Mouse (Mus musculus): ENCODE results near the gene Osm. TPM values are rescaled to one million over a fixed set of nuclear protein-coding genes. Genes with fewer than 3 reads are reported as not detected.
A peak's percentile ranks its signal among the peaks of the same experiment; 100 is the strongest.

Gene Osm
- total RNA-seq (2021): under 1 TPM in 1 of 2 experiments, not detected in 1; 0.14 TPM

- DNase-seq: no peak
These were observed at the start of gene Osm for GRCm38 (mm10) chr11:4235665-4236545. Gene Osm (plus strand): TSS chr11:4236420.

- DNase-seq: peak; percentile 99
These were observed 49.5 kb upstream of the Osm start, which contains the start of gene Tbc1d10a for GRCm38 (mm10) chr11:4186486-4187317. Gene Tbc1d10a (plus strand): TSS chr11:4186789.

DNA sequence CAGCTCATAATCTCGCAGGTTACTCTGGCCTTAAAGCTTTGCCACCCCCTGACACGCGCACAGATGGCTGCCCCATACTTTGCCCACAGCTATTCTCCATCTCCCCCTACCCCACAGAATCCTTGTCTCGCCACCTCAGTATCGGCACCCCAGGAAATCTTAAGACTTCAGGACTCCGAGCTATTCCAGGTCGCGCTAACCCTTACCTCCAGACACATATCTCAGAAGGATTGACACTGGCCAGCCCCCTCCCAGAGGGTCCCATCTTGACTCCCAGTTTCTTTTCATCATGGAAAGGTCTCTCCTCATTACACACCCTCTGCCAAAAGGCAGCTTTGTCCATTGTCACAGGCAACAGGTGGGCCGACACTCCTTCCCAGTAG, 48.9 kb upstream of the Osm start:
- DNase-seq: no peak

DNA sequence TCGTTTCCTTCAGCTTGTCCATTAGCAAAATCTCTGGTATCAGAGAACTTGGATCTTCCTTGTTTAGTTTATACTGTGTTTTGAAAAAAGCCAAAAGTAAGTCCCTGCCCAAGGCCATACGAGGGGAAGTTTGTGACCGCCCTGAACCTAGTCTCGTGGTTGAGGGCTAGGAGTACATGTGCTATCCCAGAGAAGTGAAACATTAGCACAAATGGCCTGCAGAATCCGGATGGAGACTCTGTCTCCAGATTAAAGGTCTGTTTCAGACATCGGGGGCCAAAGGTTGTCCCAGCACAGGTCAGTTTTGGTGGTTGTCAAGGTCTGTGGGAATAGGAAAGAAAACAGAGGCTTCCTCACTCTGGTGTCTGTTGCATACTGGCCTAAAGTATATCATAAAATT, 47.0 kb upstream of the Osm start:
- no peak for DNase-seq

DNA sequence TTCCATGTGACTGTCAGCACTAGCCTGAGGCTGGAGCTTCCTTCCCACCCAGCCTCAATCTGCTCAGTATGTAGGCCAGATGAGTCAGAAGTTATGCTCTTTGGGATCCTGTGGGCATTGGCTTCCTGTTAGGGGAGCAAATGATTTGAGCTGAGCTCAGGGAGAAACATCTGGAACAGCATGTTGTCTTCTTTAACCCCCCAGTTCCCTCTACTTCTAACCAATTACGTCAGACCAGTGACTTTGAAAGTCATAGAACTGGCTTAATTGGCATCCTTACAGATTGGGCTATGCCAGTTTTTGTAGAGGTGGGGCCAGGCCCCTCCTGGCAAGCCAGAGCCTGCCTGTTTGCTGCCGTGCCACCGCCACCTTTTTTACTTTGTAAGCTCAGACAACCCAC, 45.5 kb upstream of the Osm start:
- DNase-seq: no peak

GRCm38 (mm10) chr11:4192757-4193156, 43.5 kb upstream of the Osm start:
- no peak for DNase-seq

DNA sequence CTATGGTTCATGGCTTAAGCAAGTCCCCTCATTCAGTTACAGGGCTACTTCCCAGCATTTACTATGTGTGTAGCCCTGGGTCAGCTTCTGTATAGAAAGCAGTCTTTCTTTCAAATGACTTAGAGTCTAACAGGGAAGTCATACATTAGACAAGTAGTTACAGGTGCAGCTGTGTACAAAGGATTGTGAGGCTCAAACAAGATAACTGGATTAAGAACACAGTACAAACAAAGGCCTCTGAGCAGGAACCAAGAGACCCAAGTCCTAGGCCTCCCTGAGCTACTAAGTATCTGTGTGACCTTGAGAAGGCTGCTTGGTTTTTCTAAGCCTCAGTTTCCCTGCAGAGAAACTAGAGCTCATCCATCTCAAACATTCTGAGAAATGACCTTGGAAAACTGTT, 42.8 kb upstream of the Osm start:
- no peak for DNase-seq

DNA sequence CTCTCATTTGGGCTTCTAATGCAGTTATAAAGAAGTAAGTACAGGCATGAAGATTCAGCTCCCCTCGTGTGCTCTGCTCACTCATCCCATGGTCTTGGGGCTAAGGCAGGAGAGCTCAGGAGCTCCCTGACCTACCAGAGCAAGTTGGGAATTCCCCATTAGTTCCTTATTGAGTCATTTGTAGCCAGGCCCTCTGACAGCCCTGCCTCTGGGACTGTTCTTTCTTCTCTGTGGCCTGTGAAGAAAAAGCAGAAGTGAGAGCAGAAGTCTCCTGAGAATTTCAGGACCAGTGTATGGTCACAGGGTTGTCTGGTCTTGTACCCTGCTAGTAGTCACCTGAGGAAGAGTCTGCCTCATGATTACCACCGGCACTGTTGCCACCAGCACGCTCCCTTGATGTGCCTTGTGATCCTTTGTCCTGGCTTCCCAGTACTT, 40.6 kb upstream of the Osm start:
- DNase-seq: no peak

- DNase-seq: no peak
These were observed 39.6 kb upstream of the Osm start for GRCm38 (mm10) chr11:4196636-4197035.

DNA sequence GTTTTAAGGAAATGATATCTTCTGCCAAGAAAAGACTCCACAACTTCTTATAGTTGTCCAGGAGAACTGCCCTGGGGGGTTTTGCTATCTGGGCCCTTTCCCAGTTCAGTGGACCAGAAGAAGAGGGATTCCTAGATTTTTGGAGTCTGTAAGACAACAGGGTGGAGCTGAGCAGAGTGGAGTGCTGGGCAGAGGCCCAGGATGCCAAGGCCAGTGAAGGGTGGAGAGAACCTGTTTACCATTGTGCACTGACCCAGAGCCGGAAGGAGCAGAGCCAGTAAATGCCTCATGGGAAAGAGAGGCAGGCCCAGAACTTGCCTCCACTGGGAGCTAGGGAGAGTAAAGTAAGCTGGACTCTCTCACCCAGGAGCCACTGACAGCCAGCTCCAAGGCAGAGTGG, 38.5 kb upstream of the Osm start:
- DNase-seq: no peak

- peak; percentile 52 for DNase-seq
These were observed 34.1 kb upstream of the Osm start for GRCm38 (mm10) chr11:4201981-4202700.

- DNase-seq: no peak
These were observed 33.1 kb upstream of the Osm start for GRCm38 (mm10) chr11:4202995-4203704.

DNA sequence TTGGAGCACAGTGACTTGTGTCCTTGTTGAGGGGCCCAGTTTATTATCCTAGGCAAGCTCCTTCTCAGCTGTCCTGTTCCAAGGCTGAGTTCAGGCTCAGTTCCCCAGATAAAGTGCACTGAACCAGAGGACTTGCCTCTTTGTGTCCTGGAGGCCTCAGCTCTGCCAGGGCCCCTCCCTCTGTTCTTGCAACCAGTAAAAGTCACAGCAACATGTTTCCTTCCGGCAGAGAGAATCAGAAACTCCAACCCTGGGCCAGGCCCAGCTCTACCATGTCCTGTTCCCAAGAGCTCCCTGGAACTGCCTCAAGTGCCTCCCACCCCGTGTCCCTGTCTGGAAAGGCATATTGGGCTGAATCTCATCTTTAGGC, 32.5 kb upstream of the Osm start:
- DNase-seq: peak; percentile 78

DNA sequence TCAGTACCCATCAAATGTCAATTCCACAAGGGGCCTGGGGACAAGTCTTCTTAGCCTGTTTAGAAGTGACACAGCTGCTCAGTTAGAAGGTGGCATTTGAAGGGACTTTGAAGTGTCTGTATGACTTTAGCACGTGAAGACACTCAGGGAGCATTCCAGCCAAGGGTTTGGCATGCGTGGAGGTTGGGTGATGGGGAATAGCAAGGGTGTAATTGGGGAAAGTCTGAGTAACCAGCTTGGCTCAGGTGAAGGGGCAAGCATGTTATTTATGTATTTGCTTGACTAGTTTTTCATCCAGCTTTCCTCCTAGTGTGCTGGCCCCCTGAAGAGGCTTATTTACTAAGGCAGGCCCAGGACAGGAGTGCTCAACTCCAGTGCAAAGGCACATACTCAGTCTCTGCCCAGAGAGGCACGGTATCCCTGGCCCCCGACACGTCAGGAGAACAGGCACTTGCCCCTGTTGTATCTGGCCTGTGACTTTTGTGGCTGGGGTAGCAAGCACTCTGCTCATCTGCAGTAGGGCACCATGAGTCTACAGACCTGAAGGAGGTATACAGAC, 31.0 kb upstream of the Osm start:
- no peak for DNase-seq

- DNase-seq: no peak
These were observed 30.3 kb upstream of the Osm start for GRCm38 (mm10) chr11:4205951-4206350.

GRCm38 (mm10) chr11:4206563-4206962, 29.7 kb upstream of the Osm start:
- no peak for DNase-seq

DNA sequence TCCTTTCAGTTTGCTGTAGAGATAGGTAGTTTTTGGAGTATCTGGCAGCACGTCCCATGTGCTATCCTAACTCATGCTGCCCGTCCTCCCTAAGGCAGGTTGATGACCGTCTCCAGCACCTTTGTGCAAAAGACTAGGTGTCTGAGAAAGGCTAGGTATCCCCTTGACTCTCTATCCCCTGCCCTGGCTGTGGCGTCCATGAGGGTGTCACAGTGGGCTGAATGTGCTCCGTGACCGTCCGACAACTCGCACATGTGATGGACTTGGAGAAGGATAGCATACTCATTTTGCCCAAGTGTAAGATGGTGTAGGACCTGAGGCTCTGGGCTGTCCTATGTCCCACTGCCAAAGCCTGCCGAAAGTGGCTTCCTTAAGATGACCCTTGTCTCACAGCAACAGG, 28.6 kb upstream of the Osm start:
- no peak for DNase-seq

GRCm38 (mm10) chr11:4209556-4209955, 26.7 kb upstream of the Osm start:
- peak; percentile 37 for DNase-seq

DNA sequence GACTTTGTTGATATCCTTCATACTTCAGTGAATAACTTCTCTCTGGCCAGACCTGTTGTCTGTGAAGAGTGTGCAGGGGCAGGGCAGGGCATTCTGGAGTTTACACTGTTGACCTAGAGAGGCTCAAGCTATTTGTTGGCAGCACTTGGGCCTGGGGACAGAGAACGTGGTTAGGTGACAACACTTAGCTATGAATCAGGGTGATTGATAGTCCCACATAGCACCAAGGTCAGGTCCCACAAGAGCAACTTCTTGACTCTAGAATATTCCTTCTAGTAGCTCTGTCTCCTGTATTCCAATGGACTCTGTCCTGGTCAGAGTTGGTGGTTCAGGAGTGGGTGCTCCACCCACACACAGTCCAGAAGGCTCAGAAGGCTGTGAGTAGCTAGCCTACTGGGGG, 25.4 kb upstream of the Osm start:
- no peak for DNase-seq

- no peak for DNase-seq
These were observed 23.1 kb upstream of the Osm start for GRCm38 (mm10) chr11:4213107-4213506.

GRCm38 (mm10) chr11:4214572-4214971, 21.6 kb upstream of the Osm start:
- no peak for DNase-seq

DNA sequence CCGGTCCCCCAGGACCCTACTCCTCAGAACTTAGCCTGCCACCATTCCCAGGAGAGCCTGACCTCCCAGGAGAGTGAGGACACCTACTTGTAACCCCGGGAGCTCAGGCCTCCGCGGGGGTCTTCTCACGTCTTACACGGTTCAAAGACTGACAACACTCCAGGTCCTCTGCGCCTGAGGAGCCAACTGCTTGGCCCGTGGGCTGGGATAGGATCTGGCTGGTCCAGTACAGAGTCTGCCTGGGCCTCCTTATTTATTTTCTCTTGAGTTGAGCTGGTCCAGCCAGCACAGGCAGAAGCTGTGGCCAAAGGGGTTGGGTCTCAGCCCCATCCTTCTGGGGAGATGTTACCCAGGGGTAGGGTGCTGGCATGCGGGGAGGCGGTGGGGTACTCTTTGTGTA, 21.2 kb upstream of the Osm start:
- DNase-seq: no peak

Measured in heart, postnatal 4 days (tissue).